Mouse (Mus musculus) heart, embryonic 12.5 days (tissue): ENCODE data around the gene Ubl3. TPM values are rescaled to one million over a fixed set of nuclear protein-coding genes. Genes with fewer than 3 reads are reported as not detected.

Source experiments
- ATAC-seq: fragments of 200-750 bp; cut with Nextera tagmentation; 2 replicates; pipeline ENCODE4 v1.8.0; 2017; ENCODE audit warnings: moderate TSS enrichment, moderate library complexity; ENCODE audit not compliant: insufficient number of reproducible peaks, low FRiP score
- H3K27ac ChIP-seq: fragments of 300-500 bp; sonication (generic); 2 replicates; pipeline ENCODE4 v1.5.1; 2016; ENCODE audit warnings: mild to moderate bottlenecking, moderate library complexity; ENCODE audit not compliant: poor library complexity, severe bottlenecking
- H3K27me3 ChIP-seq: fragments of 300-500 bp; sonication (generic); replicated peaks from 2 replicates; pipeline ENCODE4 v1.6.1; 2016; ENCODE audit warnings: mild to moderate bottlenecking, moderate library complexity
- H3K36me3 ChIP-seq: fragments of 300-500 bp; sonication (generic); 2 replicates; pipeline ENCODE4 v1.6.1; 2016; ENCODE audit warnings: mild to moderate bottlenecking, moderate library complexity
- H3K4me1 ChIP-seq: fragments of 300-500 bp; sonication (generic); replicated peaks from 2 replicates; pipeline ENCODE4 v1.6.1; 2016; ENCODE audit warnings: mild to moderate bottlenecking
- H3K4me2 ChIP-seq: fragments of 300-500 bp; sonication (generic); 2 replicates; pipeline ENCODE4 v1.6.1; 2016; ENCODE audit warnings: mild to moderate bottlenecking, moderate library complexity
- H3K4me3 ChIP-seq: fragments of 300-500 bp; sonication (generic); 2 replicates; pipeline ENCODE4 v1.5.1; 2016; ENCODE audit warnings: mild to moderate bottlenecking
- H3K9ac ChIP-seq: fragments of 300-500 bp; sonication (generic); 2 replicates; pipeline ENCODE4 v1.6.1; 2016; ENCODE audit warnings: mild to moderate bottlenecking, moderate library complexity
- H3K9me3 ChIP-seq: fragments of 300-500 bp; sonication (generic); replicated peaks from 2 replicates; pipeline ENCODE4 v1.6.1; 2016; ENCODE audit warnings: mild to moderate bottlenecking, moderate library complexity
- WGBS: fragments of 180-500 bp; shearing (Covaris S2); methylation state at CpG from one replicate; pipeline ENCODE4 v1.1.7; 2016; 5-methylcytosine and 5-hydroxymethylcytosine counted together
- polyA plus RNA-seq: library from polyadenylated mRNA; unstranded; fragments of >200 nt; fragmentation: Nextera tagmentation; extraction: Ambion mirVana; gene quantifications from 2 replicates; pipeline ENCODE4 v1.2.1, GENCODE M21; 2016

Gene Ubl3
- polyA plus RNA-seq, 1 experiment from 2014 or later: 69.1 TPM

- Histone ChIP-seq H3K4me1 (peaks cover 10% of the 10 kb centered on the region), H3K9ac (no peak overlapping the region), H3K9me3 (no peaks in the 10 kb centered on the region), H3K36me3 (no peaks in the 10 kb centered on the region), H3K4me2 (no peak overlapping the region), H3K27ac (no peak overlapping the region), H3K4me3 (no peak overlapping the region), H3K27me3 (no peaks in the 10 kb centered on the region)
- WGBS: 70% methylated on average over 8 of the region's 8 CpGs
- ATAC-seq: no peak
Observed at GRCm38 (mm10) chr5:148562235-148562634, 9.6 kb upstream of the Ubl3 start.

- no peak overlapping the region for H3K4me3 ChIP-seq
- no peak overlapping the region for H3K27ac ChIP-seq
- H3K9me3 ChIP-seq: no peaks in the 10 kb centered on the region
- WGBS: 72% methylated on average over 15 of the region's 15 CpGs
- no peak for ATAC-seq
- H3K27me3 ChIP-seq: no peaks in the 10 kb centered on the region
- H3K9ac ChIP-seq: no peak overlapping the region
- H3K4me2 ChIP-seq: no peak overlapping the region
- H3K4me1 ChIP-seq: peaks cover 14% of the 10 kb centered on the region
- H3K36me3 ChIP-seq: no peaks in the 10 kb centered on the region
Observed at GRCm38 (mm10) chr5:148559261-148559958, 6.8 kb upstream of the Ubl3 start.

GRCm38 (mm10) chr5:148558472-148558871, 5.9 kb upstream of the Ubl3 start:
- no peak overlapping the region for H3K4me3 ChIP-seq
- WGBS: 92% methylated on average over 6 of the region's 6 CpGs

GRCm38 (mm10) chr5:148556509-148556908, 3.9 kb upstream of the Ubl3 start:
- Histone ChIP-seq H3K27ac (no peak overlapping the region), H3K4me3 (no peak overlapping the region), H3K36me3 (no peaks in the 10 kb centered on the region), H3K4me2 (no peak overlapping the region), H3K9ac (no peak overlapping the region), H3K4me1 (peaks cover 24% of the 10 kb centered on the region), H3K9me3 (no peaks in the 10 kb centered on the region), H3K27me3 (no peaks in the 10 kb centered on the region)
- ATAC-seq: no peak
- 67% methylated on average over 5 of the region's 5 CpGs for WGBS

More at GRCm38 (mm10) chr5:148558472-148558871, 5.9 kb upstream of the Ubl3 start:
- no peaks in the 10 kb centered on the region for H3K36me3 ChIP-seq
- H3K27ac ChIP-seq: no peak overlapping the region
- no peaks in the 10 kb centered on the region for H3K27me3 ChIP-seq
- H3K9me3 ChIP-seq: no peaks in the 10 kb centered on the region
- no peak overlapping the region for H3K9ac ChIP-seq
- peaks cover 22% of the 10 kb centered on the region for H3K4me1 ChIP-seq
- no peak for ATAC-seq
- H3K4me2 ChIP-seq: no peak overlapping the region

- Histone ChIP-seq H3K9ac (no peak overlapping the region; the same call in 1 of the 2 replicates), H3K27ac (no peak overlapping the region), H3K4me2 (peak overlapping the region; percentile 60), H3K4me1 (peaks cover 28% of the 10 kb centered on the region), H3K36me3 (no peaks in the 10 kb centered on the region), H3K9me3 (no peaks in the 10 kb centered on the region), H3K4me3 (peak overlapping the region; percentile 28; the same call in 1 of the 2 replicates), H3K27me3 (no peaks in the 10 kb centered on the region)
- 73% methylated on average over 10 of the region's 10 CpGs for WGBS
- no peak for ATAC-seq
Observed at GRCm38 (mm10) chr5:148555156-148555555, 2.6 kb upstream of the Ubl3 start.

- H3K36me3 ChIP-seq: no peaks in the 10 kb centered on the region
- peak overlapping the region; percentile 60 for H3K4me2 ChIP-seq
- H3K27me3 ChIP-seq: no peaks in the 10 kb centered on the region
- no peaks in the 10 kb centered on the region for H3K9me3 ChIP-seq
- peak overlapping the region; percentile 28 for H3K4me3 ChIP-seq
- H3K4me1 ChIP-seq: peaks cover 33% of the 10 kb centered on the region
- 3% methylated on average over 16 of the region's 16 CpGs for WGBS
- ATAC-seq: no peak
- peak overlapping the region; percentile 45; the same call in 1 of the 2 replicates for H3K9ac ChIP-seq
- H3K27ac ChIP-seq: no peak overlapping the region
Observed at GRCm38 (mm10) chr5:148554701-148555100, 2.1 kb upstream of the Ubl3 start.

- Histone ChIP-seq H3K4me1 (peaks cover 37% of the 10 kb centered on the region), H3K9me3 (no peaks in the 10 kb centered on the region), H3K9ac (peak overlapping the region; percentile 45; the same call in 1 of the 2 replicates), H3K36me3 (no peaks in the 10 kb centered on the region), H3K4me2 (peak overlapping the region; percentile 60), H3K27ac (no peak overlapping the region), H3K27me3 (no peaks in the 10 kb centered on the region), H3K4me3 (peak overlapping the region; percentile 28)
- no peak for ATAC-seq
- WGBS: 15% methylated on average over 7 of the region's 7 CpGs
Observed at GRCm38 (mm10) chr5:148554242-148554641, 1.7 kb upstream of the Ubl3 start.

- no peaks in the 10 kb centered on the region for H3K27me3 ChIP-seq
- no peak overlapping the region for H3K4me3 ChIP-seq
- no peak for ATAC-seq
- peak overlapping the region; percentile 60 for H3K4me2 ChIP-seq
- WGBS: 25% methylated on average over 14 of the region's 14 CpGs
- H3K36me3 ChIP-seq: no peaks in the 10 kb centered on the region
- H3K9me3 ChIP-seq: no peaks in the 10 kb centered on the region
- H3K27ac ChIP-seq: no peak overlapping the region
- peaks cover 41% of the 10 kb centered on the region for H3K4me1 ChIP-seq
- no peak overlapping the region for H3K9ac ChIP-seq
Observed at GRCm38 (mm10) chr5:148553723-148554122, 1.1 kb upstream of the Ubl3 start.

- Histone ChIP-seq H3K9ac (peak overlapping the region; percentile 91), H3K4me3 (peak overlapping the region; percentile 84), H3K27me3 (no peaks in the 10 kb centered on the region), H3K4me2 (peak overlapping the region; percentile 87), H3K36me3 (no peaks in the 10 kb centered on the region), H3K9me3 (no peaks in the 10 kb centered on the region), H3K4me1 (peaks cover 60% of the 10 kb centered on the region), H3K27ac (peak overlapping the region; percentile 98)
- under 1% methylated on average over 17 of the region's 17 CpGs for WGBS
- ATAC-seq: no peak
Observed at GRCm38 (mm10) chr5:148551764-148552136, 839 bp downstream of the Ubl3 start.

GRCm38 (mm10) chr5:148550821-148551763, 1.5 kb downstream of the Ubl3 start:
- WGBS: under 1% methylated on average over 28 of the region's 28 CpGs
- H3K4me3 ChIP-seq: peak overlapping the region; percentile 84
- peak overlapping the region; percentile 98 for H3K27ac ChIP-seq
- peak overlapping the region; percentile 87 for H3K4me2 ChIP-seq
- H3K36me3 ChIP-seq: no peaks in the 10 kb centered on the region
- peak overlapping the region; percentile 91 for H3K9ac ChIP-seq
- H3K27me3 ChIP-seq: no peaks in the 10 kb centered on the region
- no peak for ATAC-seq
- H3K4me1 ChIP-seq: peaks cover 62% of the 10 kb centered on the region
- H3K9me3 ChIP-seq: no peaks in the 10 kb centered on the region

GRCm38 (mm10) chr5:148550393-148550792, 2.2 kb downstream of the Ubl3 start:
- Histone ChIP-seq H3K27ac (no peak overlapping the region), H3K36me3 (no peaks in the 10 kb centered on the region), H3K4me3 (peak overlapping the region; percentile 84), H3K4me2 (peak overlapping the region; percentile 87), H3K4me1 (peaks cover 65% of the 10 kb centered on the region), H3K27me3 (no peaks in the 10 kb centered on the region), H3K9ac (peak overlapping the region; percentile 39), H3K9me3 (no peaks in the 10 kb centered on the region)
- WGBS: 4% methylated on average over 6 of the region's 6 CpGs
- ATAC-seq: no peak
